Mouse (Mus musculus) lung, embryonic 14.5 days (tissue): ENCODE measurements at regions not wholly inside any gene's neighbourhood (a gene's known extent, or its start where the extent isn't known, plus 50 kb on each side); places are given as distances from the start of the nearest gene placed in this dataset.

Experiments
- ATAC-seq: fragments of 200-750 bp; cut with Nextera tagmentation; 2 replicates; pipeline ENCODE4 v1.8.0; 2017; ENCODE audit warnings: mild to moderate bottlenecking, moderate TSS enrichment, moderate library complexity; ENCODE audit not compliant: insufficient read depth
- DNase-seq: peaks from one replicate; pipeline ENCODE4 v3.0.0-alpha.2; 2015
- H3K27ac ChIP-seq: fragments of 300-500 bp; sonication (generic); 2 replicates; pipeline ENCODE4 v1.5.1; 2014; ENCODE audit warnings: low read depth, mild to moderate bottlenecking, moderate library complexity
- H3K27me3 ChIP-seq: fragments of 300-500 bp; sonication (generic); 2 replicates; pipeline ENCODE4 v1.6.1; 2014; ENCODE audit warnings: low read length, control low read depth; ENCODE audit not compliant: insufficient read depth
- H3K36me3 ChIP-seq: fragments of 300-500 bp; sonication (generic); 2 replicates; pipeline ENCODE4 v1.6.1; 2014; ENCODE audit warnings: control low read depth; ENCODE audit not compliant: insufficient read depth
- H3K4me1 ChIP-seq: fragments of 300-500 bp; sonication (generic); 2 replicates; pipeline ENCODE4 v1.6.1; 2014; ENCODE audit warnings: antibody characterized with exemption, control low read depth; ENCODE audit not compliant: insufficient read depth
- H3K4me2 ChIP-seq: fragments of 300-500 bp; sonication (generic); 2 replicates; pipeline ENCODE4 v1.6.1; 2014; ENCODE audit warnings: mild to moderate bottlenecking
- H3K4me3 ChIP-seq: fragments of 300-500 bp; sonication (generic); 2 replicates; pipeline ENCODE4 v1.5.1; 2014; ENCODE audit warnings: low read depth, low read length
- H3K9ac ChIP-seq: fragments of 300-500 bp; sonication (generic); 2 replicates; pipeline ENCODE4 v1.6.1; 2014
- H3K9me3 ChIP-seq: fragments of 300-500 bp; sonication (generic); 2 replicates; pipeline ENCODE4 v1.6.1; 2016; ENCODE audit warnings: low read depth, low read length, control low read depth
- CTCF ChIP-seq: IDR thresholded peaks from 2 replicates; pipeline ENCODE4 v1.5.1; 2016; ENCODE audit warnings: antibody characterized with exemption, low read depth
- WGBS: fragments of 180-500 bp; shearing (Covaris S2); extraction: QIAGEN DNeasy Blood & Tissue Kit; methylation state at CpG from one replicate; pipeline ENCODE4 v1.1.7; 2014; 5-methylcytosine and 5-hydroxymethylcytosine counted together

DNA sequence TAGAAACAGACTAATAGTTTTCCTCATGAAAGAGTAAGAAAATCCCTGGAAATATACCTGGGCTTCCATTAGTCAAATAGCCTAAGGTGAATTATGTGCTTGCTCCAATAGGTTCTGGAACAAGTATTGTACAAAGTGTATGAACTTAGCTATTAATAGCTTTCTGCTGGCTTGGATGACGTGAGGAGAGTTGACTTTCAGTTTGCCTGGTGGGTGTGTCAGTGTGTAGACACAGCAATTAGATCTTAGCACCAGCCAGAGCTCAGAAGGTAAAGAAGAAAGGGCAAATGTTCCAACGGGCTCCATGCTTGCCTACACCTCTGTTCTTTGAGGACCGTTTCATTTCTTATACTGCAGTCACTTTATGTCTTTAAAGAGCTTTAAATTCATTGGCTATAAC is 654.8 kb upstream of the Mef2c start:
- Histone ChIP-seq H3K9me3 (no peaks in the 10 kb centered on the region), H3K4me2 (no peak overlapping the region), H3K27ac (no peak overlapping the region), H3K9ac (no peak overlapping the region), H3K36me3 (no peaks in the 10 kb centered on the region), H3K4me3 (no peak overlapping the region), H3K27me3 (no peaks in the 10 kb centered on the region), H3K4me1 (no peaks in the 10 kb centered on the region)
- WGBS: 62% methylated on average over 3 of the region's 3 CpGs
- no peak for ATAC-seq
- DNase-seq: no peak
- no peak for TF ChIP-seq CTCF

DNA sequence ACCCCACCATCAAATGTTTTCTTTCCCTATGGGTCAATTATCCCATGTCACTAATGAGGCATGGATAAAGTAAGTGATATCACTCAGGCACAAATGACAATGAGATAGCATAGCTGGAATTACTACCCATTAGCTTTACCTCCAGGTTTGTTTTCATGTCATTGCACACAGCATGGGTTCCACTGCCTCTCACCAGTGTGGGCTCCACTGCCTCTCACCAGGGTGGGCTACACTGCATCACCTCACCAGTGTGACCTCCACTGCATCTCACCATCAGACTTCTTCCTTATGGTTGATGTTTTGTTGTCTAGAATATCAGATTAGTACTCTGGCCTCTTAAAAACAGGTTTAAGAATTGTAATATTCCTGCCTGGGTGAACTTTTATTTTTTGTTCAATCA is 634.0 kb upstream of the Mef2c start:
- Histone ChIP-seq H3K36me3 (no peaks in the 10 kb centered on the region), H3K4me3 (no peak overlapping the region), H3K27ac (no peak overlapping the region), H3K9me3 (no peaks in the 10 kb centered on the region), H3K27me3 (no peaks in the 10 kb centered on the region), H3K4me1 (no peaks in the 10 kb centered on the region), H3K4me2 (no peak overlapping the region), H3K9ac (no peak overlapping the region)
- TF ChIP-seq CTCF: no peak
- ATAC-seq: no peak
- DNase-seq: no peak

DNA sequence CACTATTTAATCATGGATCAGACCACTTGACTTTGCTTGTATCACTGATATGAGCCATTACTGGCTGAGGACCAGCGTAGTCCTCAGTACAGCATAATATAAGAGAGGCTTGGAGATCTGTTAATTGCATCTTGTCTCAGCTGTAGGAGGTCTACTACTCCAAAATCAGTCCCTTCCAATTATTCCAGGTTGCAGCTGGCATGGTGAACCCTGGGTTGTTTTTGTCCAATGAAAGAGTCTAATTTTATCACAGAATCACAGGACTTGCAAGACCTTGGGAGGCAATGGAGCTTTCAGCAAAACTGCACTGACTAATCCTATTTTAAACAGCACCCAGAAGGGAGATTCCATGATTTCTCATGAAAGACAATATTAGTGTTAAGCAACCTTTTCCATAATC is 629.7 kb upstream of the Mef2c start:
- no peaks in the 10 kb centered on the region for H3K9me3 ChIP-seq
- ATAC-seq (no peak), DNase-seq (no peak)
- H3K36me3 ChIP-seq: no peaks in the 10 kb centered on the region
- H3K27me3 ChIP-seq: no peaks in the 10 kb centered on the region
- H3K4me2 ChIP-seq: no peak overlapping the region
- TF ChIP-seq CTCF: no peak
- H3K4me1 ChIP-seq: no peaks in the 10 kb centered on the region
- WGBS: 73% methylated on average over 1 of the region's 1 CpGs
- H3K27ac ChIP-seq: no peak overlapping the region
- H3K4me3 ChIP-seq: no peak overlapping the region
- H3K9ac ChIP-seq: no peak overlapping the region

DNA sequence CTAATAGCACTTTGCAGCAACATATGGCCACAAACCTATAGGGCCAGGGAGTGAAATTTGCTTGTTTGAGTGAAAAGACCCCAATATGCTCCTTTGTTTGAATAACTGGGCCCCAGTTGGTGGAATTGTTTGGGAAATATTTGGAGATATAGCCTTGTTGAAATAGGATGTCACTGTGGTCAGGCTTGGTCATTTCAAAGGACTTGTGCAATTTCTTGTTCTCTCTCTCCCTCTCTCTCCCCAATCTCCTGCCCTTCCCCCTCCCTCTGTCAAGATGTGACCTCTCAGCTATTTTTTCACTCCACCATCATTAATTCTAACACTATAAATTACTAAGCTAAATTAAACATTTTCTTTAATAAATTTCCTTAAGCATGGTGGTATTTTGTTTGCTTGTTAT is 620.5 kb upstream of the Mef2c start:
- Histone ChIP-seq H3K4me3 (no peak overlapping the region), H3K9me3 (no peaks in the 10 kb centered on the region), H3K27me3 (no peaks in the 10 kb centered on the region), H3K4me1 (no peaks in the 10 kb centered on the region), H3K27ac (no peak overlapping the region), H3K36me3 (no peaks in the 10 kb centered on the region), H3K4me2 (no peak overlapping the region), H3K9ac (no peak overlapping the region)
- ATAC-seq: no peak
- DNase-seq: no peak
- no peak for TF ChIP-seq CTCF

DNA sequence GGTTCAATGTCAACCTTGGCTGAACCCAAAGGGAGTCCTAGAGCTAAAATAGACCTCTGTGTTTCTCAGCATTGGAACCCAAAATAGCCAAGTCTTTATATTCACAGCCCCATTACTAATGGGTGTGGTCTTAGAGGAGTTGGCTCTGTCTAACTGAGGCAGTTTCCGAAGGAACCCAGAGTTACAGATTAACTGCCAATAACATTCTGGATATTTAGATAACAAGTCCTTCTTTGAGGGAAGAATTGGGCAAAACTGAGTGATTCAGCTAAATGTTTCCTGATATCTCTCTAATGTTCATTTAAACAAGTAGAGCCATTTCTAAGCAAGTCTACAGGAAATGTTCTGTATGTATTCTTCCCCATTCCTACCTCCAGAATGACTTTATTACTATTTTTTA is 615.1 kb upstream of the Mef2c start:
- no peak for TF ChIP-seq CTCF
- no peak for ATAC-seq
- Histone ChIP-seq H3K9ac (no peak overlapping the region), H3K27me3 (no peaks in the 10 kb centered on the region), H3K4me3 (no peak overlapping the region), H3K27ac (no peak overlapping the region), H3K4me2 (no peak overlapping the region), H3K9me3 (no peaks in the 10 kb centered on the region), H3K4me1 (no peaks in the 10 kb centered on the region), H3K36me3 (no peaks in the 10 kb centered on the region)
- DNase-seq: no peak
- WGBS: 67% methylated on average over 1 of the region's 1 CpGs

DNA sequence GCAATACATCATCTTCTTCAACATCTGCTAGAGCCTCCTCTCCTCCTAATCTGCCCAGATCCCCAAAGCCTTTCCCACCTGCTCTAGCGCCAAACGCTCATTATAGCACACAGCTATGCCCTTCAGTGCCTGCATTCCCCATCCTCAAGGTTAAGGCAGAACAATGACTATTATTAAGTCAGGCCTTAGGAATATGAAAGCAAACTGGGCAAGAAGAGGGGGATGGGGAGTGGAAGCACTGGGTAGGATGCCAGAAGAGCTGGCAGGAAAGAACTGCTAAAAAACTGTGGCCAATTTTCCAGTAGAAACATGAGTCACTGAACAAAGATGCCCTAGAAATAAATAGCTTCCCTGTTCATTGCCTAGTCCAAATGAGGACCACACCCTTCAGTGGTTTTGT is 611.1 kb upstream of the Mef2c start:
- TF ChIP-seq CTCF: no peak
- H3K36me3 ChIP-seq: no peaks in the 10 kb centered on the region
- H3K27me3 ChIP-seq: no peaks in the 10 kb centered on the region
- no peak for ATAC-seq
- no peak overlapping the region for H3K4me3 ChIP-seq
- WGBS: 81% methylated on average over 2 of the region's 2 CpGs
- H3K9me3 ChIP-seq: no peaks in the 10 kb centered on the region
- H3K27ac ChIP-seq: no peak overlapping the region
- no peak overlapping the region for H3K9ac ChIP-seq
- H3K4me1 ChIP-seq: no peaks in the 10 kb centered on the region
- peak; percentile 2 for DNase-seq
- no peak overlapping the region for H3K4me2 ChIP-seq

DNA sequence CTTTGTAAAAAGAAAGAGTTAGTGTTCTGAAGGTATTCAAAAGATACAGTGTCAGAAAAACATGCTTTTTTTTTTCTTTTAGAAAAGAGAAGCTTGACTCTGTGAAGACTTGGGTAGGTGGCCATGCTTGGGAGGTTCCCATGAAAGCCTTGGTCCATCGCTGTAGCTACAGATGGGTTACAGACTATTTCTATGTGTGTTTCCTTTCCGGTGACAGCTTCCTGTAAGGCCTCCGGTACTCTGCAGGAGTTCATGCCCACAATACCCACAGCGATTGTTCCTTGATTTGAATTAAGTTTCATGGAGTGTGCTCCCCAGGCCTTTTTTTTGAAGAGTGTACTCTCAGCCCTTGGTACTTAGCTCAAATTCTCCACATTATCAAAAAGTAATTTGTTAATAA is 604.1 kb upstream of the Mef2c start:
- no peak overlapping the region for H3K4me3 ChIP-seq
- H3K36me3 ChIP-seq: no peaks in the 10 kb centered on the region
- WGBS: 71% methylated on average over 4 of the region's 4 CpGs
- DNase-seq: no peak
- TF ChIP-seq CTCF: no peak
- H3K27ac ChIP-seq: no peak overlapping the region
- no peaks in the 10 kb centered on the region for H3K9me3 ChIP-seq
- no peak overlapping the region for H3K4me2 ChIP-seq
- H3K27me3 ChIP-seq: no peaks in the 10 kb centered on the region
- ATAC-seq: no peak
- no peaks in the 10 kb centered on the region for H3K4me1 ChIP-seq
- no peak overlapping the region for H3K9ac ChIP-seq

DNA sequence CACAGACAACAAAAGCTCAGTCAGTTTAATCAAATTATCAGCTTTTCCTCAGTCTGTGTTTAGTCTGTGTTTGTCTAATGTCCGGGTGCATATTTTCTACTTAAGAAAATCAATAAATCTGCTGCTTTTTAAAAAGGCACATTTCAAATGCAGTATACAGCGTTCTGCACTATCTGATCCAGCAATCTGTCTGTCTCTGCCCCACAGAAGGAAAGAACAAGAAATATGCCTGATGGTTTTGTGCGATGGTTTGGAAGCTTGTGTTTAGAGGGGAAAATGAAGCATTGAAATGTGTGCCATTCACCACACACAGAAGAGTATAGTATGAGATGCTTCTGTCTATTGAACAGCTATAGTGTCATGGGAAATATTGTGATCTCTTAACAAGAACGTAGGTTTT is 601.7 kb upstream of the Mef2c start:
- no peak overlapping the region for H3K9ac ChIP-seq
- no peaks in the 10 kb centered on the region for H3K4me1 ChIP-seq
- WGBS: 49% methylated on average over 4 of the region's 4 CpGs
- H3K4me2 ChIP-seq: no peak overlapping the region
- ATAC-seq: no peak
- peak; percentile 19 for DNase-seq
- no peak overlapping the region for H3K4me3 ChIP-seq
- TF ChIP-seq CTCF: no peak
- no peaks in the 10 kb centered on the region for H3K27me3 ChIP-seq
- H3K36me3 ChIP-seq: no peaks in the 10 kb centered on the region
- H3K27ac ChIP-seq: no peak overlapping the region
- no peaks in the 10 kb centered on the region for H3K9me3 ChIP-seq
